Mouse (Mus musculus) heart, adult 11 months (tissue): ENCODE measurements around the gene Hist2h2aa1.
A peak's percentile ranks its signal among the peaks of the same experiment; 100 is the strongest.
"Not testable (repeated sequence)": the region's sequence is repeated elsewhere in the genome, so short reads cannot be mapped to it uniquely, and the experiment has no call there.

Source experiments
- DNase-seq: peaks from one replicate; pipeline ENCODE4 v3.0.0; 2022

Gene Hist2h2aa1

GRCm38 (mm10) chr3:96255926-96256593, 10.8 kb downstream of the Hist2h2aa1 start:
- no peak for DNase-seq

DNA sequence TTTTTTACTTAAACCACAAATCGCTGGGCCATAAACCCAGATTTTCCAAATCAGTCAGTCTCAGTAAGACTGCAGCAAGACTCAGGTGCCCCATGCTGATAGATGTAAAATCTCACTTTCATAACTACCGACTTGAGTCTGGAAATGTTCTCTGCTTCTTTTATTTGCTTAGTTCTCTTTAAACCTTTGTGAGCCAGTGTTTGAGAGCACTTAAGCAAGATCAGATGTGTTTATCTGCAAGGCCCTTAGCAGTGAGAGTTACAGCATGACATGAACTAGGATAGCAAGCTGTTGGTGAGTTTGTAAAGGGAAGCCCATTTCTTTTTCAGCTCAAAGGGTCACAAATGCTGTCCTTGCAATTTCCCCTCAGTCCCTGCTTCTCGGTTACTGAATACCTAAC, 11.9 kb downstream of the Hist2h2aa1 start:
- no peak for DNase-seq

GRCm38 (mm10) chr3:96260220-96260619, 14.9 kb downstream of the Hist2h2aa1 start:
- peak; percentile 91 for DNase-seq

- no peak for DNase-seq
Observed at GRCm38 (mm10) chr3:96261623-96262022, 16.3 kb downstream of the Hist2h2aa1 start.

DNA sequence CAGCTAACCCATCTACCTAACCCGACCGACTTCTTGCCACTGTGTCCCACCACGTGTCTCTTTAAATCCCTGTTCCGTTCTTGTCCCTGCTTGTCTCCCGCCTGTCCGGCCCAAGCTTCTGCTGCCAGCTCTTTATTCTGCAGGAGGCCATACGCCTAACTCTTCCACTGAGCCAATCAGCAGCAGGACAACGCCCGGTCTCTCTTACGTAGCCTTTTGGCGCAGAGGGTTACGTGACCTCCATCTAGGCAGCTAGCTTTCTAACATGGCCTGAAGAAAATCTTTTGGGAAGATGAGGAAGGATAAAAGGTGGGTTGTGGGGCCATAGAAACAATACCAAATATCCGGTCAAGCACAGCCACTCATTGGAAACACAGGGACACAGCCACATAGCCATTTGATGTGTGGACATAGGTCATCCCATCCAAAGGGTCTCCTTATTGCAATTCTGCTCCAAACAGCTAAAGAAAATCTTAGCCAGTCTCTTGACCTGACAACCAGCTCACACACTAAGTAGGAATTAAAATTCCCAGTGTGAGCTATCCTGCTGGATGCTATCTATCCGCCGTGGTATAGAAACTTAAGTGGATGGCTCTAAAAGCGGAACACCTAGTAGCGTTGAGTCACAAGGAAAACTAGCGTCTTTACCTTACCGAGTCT, 17.0 kb downstream of the Hist2h2aa1 start:
- peak; percentile 100 for DNase-seq

DNA sequence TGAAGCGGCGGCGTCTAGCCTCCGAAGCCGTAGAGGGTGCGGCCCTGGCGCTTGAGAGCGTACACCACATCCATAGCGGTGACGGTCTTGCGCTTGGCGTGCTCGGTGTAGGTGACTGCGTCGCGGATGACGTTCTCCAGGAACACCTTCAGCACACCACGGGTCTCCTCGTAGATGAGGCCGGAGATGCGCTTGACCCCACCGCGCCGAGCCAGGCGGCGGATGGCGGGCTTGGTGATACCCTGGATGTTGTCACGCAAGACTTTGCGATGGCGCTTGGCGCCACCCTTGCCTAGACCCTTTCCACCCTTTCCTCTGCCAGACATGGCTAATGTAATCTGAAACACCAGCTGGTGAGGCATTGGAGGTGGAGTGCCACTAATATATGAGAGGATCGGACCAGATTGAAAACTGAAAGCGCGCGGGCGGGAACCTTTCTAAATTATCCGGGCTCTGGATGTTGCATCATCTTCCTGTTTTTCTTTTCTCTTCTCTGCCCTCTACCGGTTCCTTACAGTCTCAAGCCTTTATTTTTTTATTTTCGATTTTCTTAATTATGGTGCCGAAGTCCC, 17.8 kb downstream of the Hist2h2aa1 start, which contains the start of gene Hist2h4:
Hist2h4 (minus strand) TSS at position 333 of the 572 bp plus-strand sequence.
- DNase-seq: peak; percentile 100

DNA sequence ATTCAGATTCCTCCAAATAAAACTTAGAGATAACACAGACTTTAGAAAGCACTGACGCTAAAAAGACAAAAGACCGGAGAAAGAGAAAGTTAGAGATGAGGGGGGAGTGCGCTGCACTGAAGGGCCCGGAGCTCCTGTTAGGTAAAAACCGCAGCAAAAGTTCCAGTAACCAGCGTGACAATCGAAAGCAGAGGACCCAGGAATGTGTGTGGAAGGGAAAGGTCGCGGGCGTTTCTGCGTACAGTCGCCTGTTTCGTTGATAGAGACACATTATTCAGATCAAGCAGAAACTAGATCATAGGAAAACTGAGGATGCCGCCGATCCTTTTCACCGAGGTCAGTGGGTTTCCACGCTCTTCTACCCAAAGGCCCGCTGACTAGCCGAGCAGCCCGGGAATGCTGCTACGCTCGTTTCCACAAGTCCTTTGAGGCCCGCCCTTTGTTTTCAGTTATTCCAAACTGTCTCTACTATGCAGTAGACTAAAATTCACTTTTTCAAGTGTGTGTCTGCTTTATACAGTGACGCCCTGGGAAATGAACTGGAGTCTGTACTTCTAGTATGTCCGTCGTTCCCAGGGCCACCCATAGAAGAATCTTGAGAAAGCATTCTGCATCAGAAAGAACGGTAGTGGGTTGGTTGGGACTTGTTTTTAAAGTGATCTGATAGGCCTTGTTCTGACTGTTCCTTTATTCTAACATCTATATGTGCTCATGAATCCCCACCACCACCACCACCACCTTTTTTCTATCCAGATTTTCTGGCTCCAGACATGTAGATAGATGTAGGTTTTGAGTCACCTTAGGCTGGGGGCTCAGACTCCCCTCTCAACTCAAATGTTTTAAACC, 18.5 kb downstream of the Hist2h2aa1 start:
- peak; percentile 96 for DNase-seq

DNA sequence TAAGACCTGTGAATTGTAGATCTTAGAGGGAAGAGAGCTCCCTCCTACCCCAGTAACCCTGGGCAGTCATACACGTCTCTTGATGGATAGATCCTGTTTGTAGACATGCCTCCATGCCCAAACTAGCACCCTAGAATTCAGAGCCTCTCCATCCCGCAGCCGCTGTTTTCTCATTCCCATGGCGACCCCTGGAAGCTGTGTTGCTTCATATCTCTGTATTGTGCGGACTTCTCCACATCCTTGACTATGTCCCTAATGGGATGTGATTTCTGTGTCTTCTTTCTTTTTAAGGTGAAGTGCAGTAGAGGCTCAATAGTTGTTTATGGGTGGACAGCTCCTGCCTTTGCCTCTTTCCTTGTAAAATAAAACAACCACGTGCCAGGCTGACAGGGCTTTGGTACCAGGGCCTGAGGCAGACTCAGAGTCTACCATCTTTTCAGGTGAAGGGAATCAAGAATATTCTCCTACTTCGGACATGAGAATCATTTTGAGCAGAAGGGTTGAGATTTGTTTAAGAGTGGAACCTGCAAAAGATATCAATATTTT, 19.2 kb downstream of the Hist2h2aa1 start:
- peak; percentile 93 for DNase-seq

GRCm38 (mm10) chr3:96266132-96266710, 20.9 kb downstream of the Hist2h2aa1 start:
- DNase-seq: no peak

- peak; percentile 87 for DNase-seq
Observed at GRCm38 (mm10) chr3:96267541-96267940, 22.2 kb downstream of the Hist2h2aa1 start.

GRCm38 (mm10) chr3:96268051-96268775, 22.9 kb downstream of the Hist2h2aa1 start, which contains the start of gene Hist2h3b:
Hist2h3b (plus strand) TSS chr3:96268654.
- peak; percentile 99 for DNase-seq

GRCm38 (mm10) chr3:96268776-96269378, 23.6 kb downstream of the Hist2h2aa1 start:
- not testable (repeated sequence) for DNase-seq

- peak; percentile 100 for DNase-seq
Observed at GRCm38 (mm10) chr3:96269511-96270474, 24.5 kb downstream of the Hist2h2aa1 start, which contains the start of gene Hist2h2bb. Hist2h2bb (plus strand) TSS chr3:96269752.

- DNase-seq: peak; percentile 91
Observed at GRCm38 (mm10) chr3:96273591-96274465, 28.5 kb downstream of the Hist2h2aa1 start.

DNA sequence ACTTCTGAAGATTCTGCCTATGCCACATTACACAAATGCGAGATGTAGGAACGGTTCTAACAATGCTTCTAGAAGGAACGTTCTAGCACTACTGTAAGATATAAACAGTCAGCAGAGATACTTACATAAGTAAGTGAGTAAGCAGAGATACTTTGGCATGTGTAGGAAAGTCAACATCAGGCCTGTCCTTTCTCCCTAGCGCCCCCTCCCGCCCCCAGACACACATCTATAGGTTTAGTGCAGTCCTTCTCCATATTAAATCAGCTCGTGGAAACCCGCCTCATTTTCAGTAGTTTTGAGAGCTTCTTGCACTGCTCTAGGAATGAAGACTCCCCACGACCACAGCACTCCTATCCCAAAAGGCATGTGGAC, 32.1 kb downstream of the Hist2h2aa1 start:
- DNase-seq: no peak

GRCm38 (mm10) chr3:96277800-96278624, 32.7 kb downstream of the Hist2h2aa1 start:
- DNase-seq: peak; percentile 99

- no peak for DNase-seq
Observed at GRCm38 (mm10) chr3:96280660-96281059, 35.4 kb downstream of the Hist2h2aa1 start.

- no peak for DNase-seq
Observed at GRCm38 (mm10) chr3:96284457-96284856, 39.2 kb downstream of the Hist2h2aa1 start.
